In the genomic region with DNA sequence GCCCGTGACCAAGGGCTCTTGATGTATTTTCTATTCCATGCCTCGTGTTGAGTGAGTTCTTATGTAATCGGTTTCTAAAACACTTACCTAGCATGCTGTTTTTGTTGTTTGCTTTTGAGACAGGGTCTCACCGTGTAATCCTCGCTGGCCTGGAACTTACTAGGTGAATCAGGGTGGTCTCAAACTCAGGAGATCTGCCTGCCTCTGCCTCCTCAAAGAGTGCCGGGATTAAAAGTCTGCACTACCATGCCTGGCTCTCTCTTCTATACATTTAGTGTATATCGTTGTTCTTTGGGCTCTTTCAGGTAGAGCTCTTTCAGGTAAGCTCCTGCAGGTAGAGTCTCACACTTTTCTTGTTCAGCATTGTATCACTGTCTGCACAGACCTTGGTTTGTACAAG, we compare ENCODE assay signal across 21 mouse cellular contexts. TPM values are rescaled to one million over a fixed set of nuclear protein-coding genes. Genes with fewer than 3 reads are reported as not detected.
DNase-seq lines count a peak whose midpoint lies in the region; ATAC-seq and TF ChIP-seq lines count a peak whose summit lies in the region.
"Had no signal": no experiment of that assay in that cellular context is flagged by ENCODE, and none has a peak within 500 bp of the region (broad histone marks: within the 10 kb centered on the region; RNA-seq: fewer than 3 reads in every experiment).

No protein-coding gene starts in this region.

- H3K27me3 ChIP-seq in erythroblast, embryonic 14.5 days (ENCODE audit: control insufficient read depth) = no peaks in the 10 kb centered on the region
- no peaks in the 10 kb centered on the region for H3K27me3 ChIP-seq in CH12.LX (replicated peaks)
- H3K27me3 ChIP-seq in liver, embryonic 12.5 days (replicated peaks) = no peaks in the 10 kb centered on the region
- H3K27me3 ChIP-seq: heart, embryonic 15.5 days; limb, embryonic 13.5 days; midbrain, embryonic 15.5 days had no signal

- no peak for TF ChIP-seq RAD21 in CH12.LX (IDR thresholded peaks at IDR 0.05; ENCODE audit: low read depth, low read length)

- H3K4me2 ChIP-seq in CH12.LX (ENCODE audit: insufficient read depth, low read depth, poor library complexity, severe bottlenecking) = peak overlapping the region; percentile 82; the same call in 1 of the 2 replicates
- peak overlapping the region; percentile 87 for H3K4me2 ChIP-seq in liver, embryonic 12.5 days

- in situ Hi-C loops in CH12.LX (cut with MboI; ENCODE audit: low pct_ligation_motif_present, low pct_unique_long_range_greater_than_20kb, low sequenced_read_pairs) = no loop called here

- no peak for ATAC-seq in erythroblast, adult 5-6 weeks (replicated peaks; ENCODE audit: low FRiP score, poor library complexity, severe bottlenecking)
- ATAC-seq in liver, embryonic 12.5 days = no peak

- WGBS in liver, embryonic 12.5 days (ENCODE audit: insufficient replicate concordance) = 82% methylated on average over 7 of the region's 7 CpGs

- no peak for TF ChIP-seq CTCF in CH12.LX (conservative IDR thresholded peaks at IDR 0.05 in 1 of 2, IDR thresholded peaks at IDR 0.05 in 1 of 2; ENCODE audit: low read depth in 2 of 2, low read length in 2 of 2)

- intact Hi-C loops in gastrocnemius, postnatal 36 days (cut with DNase I) = loop anchor here (5.0 kb wide), 1 partner anchor 69 kb away; a partner anchor contains a TSS

- no peak overlapping the region for H3K27ac ChIP-seq in CH12.LX (ENCODE audit: insufficient read depth, low read depth)
- H3K27ac ChIP-seq in liver, embryonic 12.5 days = peak overlapping the region; percentile 92

- H3K4me1 ChIP-seq in erythroblast, embryonic 14.5 days (ENCODE audit: control insufficient read depth) = peaks cover 73% of the 10 kb centered on the region
- H3K4me1 ChIP-seq in CH12.LX (ENCODE audit: control insufficient read depth in 1 of 2, insufficient read depth in 2 of 2) = peaks cover 18 to 50% of the 10 kb centered on the region in 2 experiments
- H3K4me1 ChIP-seq in liver, embryonic 12.5 days = peaks cover 62% of the 10 kb centered on the region

- DNase-seq in kidney, adult 11 months = peak; percentile 17
- no peak for DNase-seq in kidney, adult 18-20 months
- no peak for DNase-seq in CH12.LX (ENCODE audit: extremely low read depth)
- no peak for DNase-seq in urinary bladder, postnatal 36 days (ENCODE audit: low spot score in 2 of 2)
- DNase-seq in gastrocnemius, postnatal 36 days = no peak
- DNase-seq: adrenal gland, adult 2 months; embryo, embryonic 11 days; lung, postnatal 36 days had no signal

- peak overlapping the region; percentile 76 for H3K4me3 ChIP-seq in erythroblast, embryonic 14.5 days (replicated peaks)
- H3K4me3 ChIP-seq in CH12.LX (replicated peaks in 1 of 3; ENCODE audit: low read depth in 2 of 3, low read length in 2 of 3, poor library complexity in 1 of 3) = no peak overlapping the region
- H3K4me3 ChIP-seq in liver, embryonic 12.5 days = no peak overlapping the region

- TF ChIP-seq POLR2A in CH12.LX (IDR thresholded peaks at IDR 0.05; ENCODE audit: low read depth, low read length) = no peak

- dilution Hi-C loops in CH12.LX (cut with MboI; ENCODE audit: extremely low pct_ligation_motif_present, extremely low pct_unique_long_range_greater_than_20kb, low sequenced_read_pairs) = no loop called here

- no peaks in the 10 kb centered on the region for H3K79me2 ChIP-seq in CH12.LX (replicated peaks; ENCODE audit: control insufficient read depth, extremely low read depth, insufficient read depth, poor library complexity, severe bottlenecking)

- H3K36me3 ChIP-seq in erythroblast, embryonic 14.5 days (ENCODE audit: control insufficient read depth) = peaks cover 39% of the 10 kb centered on the region
- H3K36me3 ChIP-seq in CH12.LX (replicated peaks in 1 of 2; ENCODE audit: control insufficient read depth in 1 of 2, insufficient read depth in 1 of 2, low read length in 1 of 2) = peaks cover 9 to 27% of the 10 kb centered on the region in 2 experiments
- H3K36me3 ChIP-seq in liver, embryonic 12.5 days = peaks cover 26% of the 10 kb centered on the region

- H3K9ac ChIP-seq in CH12.LX (ENCODE audit: insufficient read depth, low read depth) = no peak overlapping the region
- no peak overlapping the region for H3K9ac ChIP-seq in liver, embryonic 12.5 days
- H3K9ac ChIP-seq: limb, embryonic 13.5 days; midbrain, embryonic 15.5 days had no signal

- no peaks in the 10 kb centered on the region for H3K9me3 ChIP-seq in erythroblast, embryonic 14.5 days (ENCODE audit: control insufficient read depth, low read length)
- no peaks in the 10 kb centered on the region for H3K9me3 ChIP-seq in CH12.LX (replicated peaks; ENCODE audit: low read length)
- no peaks in the 10 kb centered on the region for H3K9me3 ChIP-seq in liver, embryonic 12.5 days (replicated peaks)
- H3K9me3 ChIP-seq: heart, embryonic 15.5 days; limb, embryonic 13.5 days; midbrain, embryonic 15.5 days had no signal

- no peak for TF ChIP-seq EP300 in CH12.LX (IDR thresholded peaks at IDR 0.05; ENCODE audit: low read length)

TF ChIP-seq in CH12.LX, 34 proteins besides CTCF, POLR2A, EP300 and RAD21:
- TF ChIP-seq JUND (conservative IDR thresholded peaks at IDR 0.05; ENCODE audit: low read depth, low read length) = no peak
- no peak for TF ChIP-seq MXI1 (IDR thresholded peaks at IDR 0.05; ENCODE audit: low read depth, low read length)
- no peak for TF ChIP-seq CHD2 (IDR thresholded peaks at IDR 0.05; ENCODE audit: low read length)
- no peak for TF ChIP-seq MAX (IDR thresholded peaks at IDR 0.05; ENCODE audit: low read length)
- no peak for TF ChIP-seq ETS1 (conservative IDR thresholded peaks at IDR 0.05; ENCODE audit: low read depth, low read length)
- no peak for TF ChIP-seq PAX5 (IDR thresholded peaks at IDR 0.05; ENCODE audit: low read length)

RNA-seq across cellular contexts. Expression of a gene that starts 0.8 kb away (rescaled TPM):
- 0.14 and 0.15 TPM in 2 replicates for polyA plus RNA-seq in erythroblast, embryonic 14.5 days (2012)
- 0.38 and 5.0 TPM in 2 replicates for total RNA-seq in erythroblast, adult 5-6 weeks (2015; ENCODE audit: low replicate concordance)
- total RNA-seq in erythroblast, adult 5-6 weeks (2017; ENCODE audit: low replicate concordance) = 3.2 and 7.8 TPM in 2 replicates
- 3.9 and 5.9 TPM in 2 replicates for total RNA-seq in CH12.LX (2012; rRNA removed)
- total RNA-seq in CH12.LX (2014; rRNA removed) = 3.1 and 3.8 TPM in 2 replicates
- polyA plus RNA-seq in CH12.LX (2012; ENCODE audit: insufficient read length, low read depth) = 6.7 and 7.4 TPM in 2 replicates
- 3.1 and 3.2 TPM in 2 replicates for polyA plus RNA-seq in liver, embryonic 12.5 days (2016; fragmentation: Nextera tagmentation; extraction: Ambion mirVana)
- 10 to 100 TPM; 10.7 to 11.1 TPM for total RNA-seq in gastrocnemius, postnatal 36 days (2021)

RNA-seq across cellular contexts. Expression of a gene that starts 1.9 kb away (rescaled TPM):
- polyA plus RNA-seq in erythroblast, embryonic 14.5 days (2012) = 1.2 and 2.3 TPM in 2 replicates
- 4.4 and 10.0 TPM in 2 replicates for total RNA-seq in erythroblast, adult 5-6 weeks (2015; ENCODE audit: low replicate concordance)
- 4.2 and 4.3 TPM in 2 replicates for total RNA-seq in erythroblast, adult 5-6 weeks (2017; ENCODE audit: low replicate concordance)
- 11.3 and 15.3 TPM in 2 replicates for total RNA-seq in CH12.LX (2012; rRNA removed)
- 3.7 and 5.2 TPM in 2 replicates for total RNA-seq in CH12.LX (2014; rRNA removed)
- polyA plus RNA-seq in CH12.LX (2012; ENCODE audit: insufficient read length, low read depth) = 14.5 and 15.1 TPM in 2 replicates
- 13.5 and 14.5 TPM in 2 replicates for polyA plus RNA-seq in liver, embryonic 12.5 days (2016; fragmentation: Nextera tagmentation; extraction: Ambion mirVana)
- total RNA-seq in gastrocnemius, postnatal 36 days (2021) = 1 to 10 TPM; 1.9 to 2.2 TPM

RNA-seq across cellular contexts. Expression of a gene that starts 34.5 kb away (rescaled TPM):
- polyA plus RNA-seq in erythroblast, embryonic 14.5 days (2012) = not detected in 2 replicates
- not detected in 2 replicates for total RNA-seq in erythroblast, adult 5-6 weeks (2015; ENCODE audit: low replicate concordance)
- not detected in 2 replicates for total RNA-seq in erythroblast, adult 5-6 weeks (2017; ENCODE audit: low replicate concordance)
- 1.0 and 2.6 TPM in 2 replicates for total RNA-seq in CH12.LX (2012; rRNA removed)
- total RNA-seq in CH12.LX (2014; rRNA removed) = 0.23 and 0.30 TPM in 2 replicates
- 0.30 and 0.43 TPM in 2 replicates for polyA plus RNA-seq in CH12.LX (2012; ENCODE audit: insufficient read length, low read depth)
- not detected in 2 replicates for polyA plus RNA-seq in liver, embryonic 12.5 days (2016; fragmentation: Nextera tagmentation; extraction: Ambion mirVana)
- total RNA-seq in gastrocnemius, postnatal 36 days (2021) = not detected
- total RNA-seq: adrenal gland, adult 2 months; gastrocnemius, postnatal 14 days; layer of hippocampus, adult 18-20 months; left cerebral cortex, adult 2 months had no signal
- polyA plus RNA-seq: hindbrain, embryonic 16.5 days; kidney, embryonic 16.5 days; limb, embryonic 13.5 days; neural tube, embryonic 11.5 days had no signal

RNA-seq across cellular contexts. Expression of a gene that starts 45.0 kb away (rescaled TPM):
- polyA plus RNA-seq in erythroblast, embryonic 14.5 days (2012) = 0.11 and 0.19 TPM in 2 replicates
- 1.5 and 2.3 TPM in 2 replicates for total RNA-seq in erythroblast, adult 5-6 weeks (2015; ENCODE audit: low replicate concordance)
- not detected in 2 replicates for total RNA-seq in erythroblast, adult 5-6 weeks (2017; ENCODE audit: low replicate concordance)
- total RNA-seq in CH12.LX (2012; rRNA removed) (not detected in 2 replicates), CH12.LX (2014; rRNA removed) (not detected in 2 replicates)
- not detected in 2 replicates for polyA plus RNA-seq in CH12.LX (2012; ENCODE audit: insufficient read length, low read depth)
- polyA plus RNA-seq in liver, embryonic 12.5 days (2016; fragmentation: Nextera tagmentation; extraction: Ambion mirVana) = 16.0 and 16.3 TPM in 2 replicates
- total RNA-seq in gastrocnemius, postnatal 36 days (2021) = under 1 TPM in 1 of 2 experiments, not detected in 1; 0.23 TPM
- polyA plus RNA-seq: midbrain, embryonic 15.5 days; neural tube, embryonic 11.5 days had no signal

RNA-seq across cellular contexts. Expression of a gene that starts 54.7 kb away (rescaled TPM):
- not detected in 2 replicates for polyA plus RNA-seq in erythroblast, embryonic 14.5 days (2012)
- total RNA-seq in erythroblast, adult 5-6 weeks (2015; ENCODE audit: low replicate concordance) = not detected in 2 replicates
- total RNA-seq in erythroblast, adult 5-6 weeks (2017; ENCODE audit: low replicate concordance) = not detected in 2 replicates
- total RNA-seq in CH12.LX (2012; rRNA removed) (not detected in 2 replicates), CH12.LX (2014; rRNA removed) (not detected in 2 replicates)
- not detected in 2 replicates for polyA plus RNA-seq in CH12.LX (2012; ENCODE audit: insufficient read length, low read depth)
- not detected in 2 replicates for polyA plus RNA-seq in liver, embryonic 12.5 days (2016; fragmentation: Nextera tagmentation; extraction: Ambion mirVana)
- total RNA-seq in gastrocnemius, postnatal 36 days (2021) = not detected
- total RNA-seq: adrenal gland, adult 2 months; ES-E14; gastrocnemius, postnatal 14 days; layer of hippocampus, adult 18-20 months; left cerebral cortex, adult 2 months had no signal
- polyA plus RNA-seq: adrenal gland, adult 2 months; heart, embryonic 15.5 days; hindbrain, embryonic 16.5 days; kidney, embryonic 16.5 days; limb, embryonic 13.5 days; midbrain, embryonic 15.5 days; neural tube, embryonic 11.5 days had no signal
